Mouse (Mus musculus): ENCODE results near the gene Cpne7.

- TF ChIP-seq POLR2A (IDR thresholded peaks at IDR 0.05; ENCODE audit: borderline replicate concordance, low read depth, low read length) (no peak), CTCF (IDR thresholded peaks at IDR 0.05; ENCODE audit: low read depth, low read length) (no peak)
These were observed 4.9 kb downstream of the Cpne7 start for GRCm38 (mm10) chr8:123122059-123122458.
